Mouse (Mus musculus): Measurements from ENCODE around the gene Ppm1n.
"Not testable (repeated sequence)": the region's sequence is repeated elsewhere in the genome, so short reads cannot be mapped to it uniquely, and the experiment has no call there.

The Ppm1n gene

DNA sequence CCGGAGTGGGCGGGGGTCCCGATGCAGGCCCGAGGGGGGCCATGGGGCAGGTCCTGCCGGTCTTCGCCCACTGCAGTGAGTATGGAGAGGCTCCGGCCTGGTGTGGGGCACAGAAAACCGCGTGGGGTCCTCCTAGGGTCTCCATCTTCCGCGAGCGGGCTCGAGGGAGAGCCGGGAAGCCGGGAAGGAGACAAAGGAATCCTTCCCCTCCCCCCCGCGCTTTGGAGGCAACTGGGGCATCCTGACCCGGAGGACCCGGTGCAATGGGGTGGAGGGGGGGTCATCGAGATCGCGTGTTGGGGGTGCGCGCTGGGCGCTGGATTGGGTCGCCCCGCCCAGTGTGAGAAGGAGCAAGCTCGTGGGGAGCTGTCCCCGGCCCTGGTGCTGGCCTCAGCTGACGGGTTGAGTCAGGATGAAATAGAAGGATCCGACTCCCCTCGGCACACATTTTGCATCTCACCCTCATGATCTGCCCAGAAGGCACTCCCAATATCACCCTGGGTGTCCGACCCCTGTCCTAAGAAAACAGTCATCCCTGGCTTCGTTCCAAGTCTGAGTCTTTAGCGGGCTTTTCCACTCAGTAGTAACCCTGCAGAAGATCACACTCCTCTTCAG lies 3.0 kb upstream of the Ppm1n start:
- DNase-seq (ENCODE audit: low spot score) = no peak

DNA sequence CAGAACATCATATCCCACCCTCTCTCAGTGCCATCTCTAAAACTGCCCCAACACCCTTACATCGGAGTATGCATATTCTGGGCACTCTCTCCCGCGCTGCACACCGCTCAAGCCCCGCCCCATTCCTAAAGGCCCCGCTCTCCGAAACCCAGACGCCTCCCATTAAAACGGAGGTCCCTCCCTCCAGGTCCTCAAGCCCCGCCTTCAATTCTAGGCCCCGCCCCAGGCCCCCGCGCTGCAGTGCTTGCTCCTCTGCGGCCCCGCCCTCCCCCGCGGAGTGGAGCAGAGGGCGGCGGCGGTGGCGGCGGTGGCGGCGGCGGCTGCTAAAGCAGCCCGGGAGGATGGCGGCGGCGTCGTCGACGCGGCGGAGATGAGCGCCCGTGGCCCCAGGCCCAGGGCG lies 2.5 kb upstream of the Ppm1n start, which contains the start of gene Rtn2:
Gene Rtn2, plus strand, starts transcription at position 240 of the 400 bp plus-strand sequence.
- DNase-seq (ENCODE audit: low spot score) = peak; percentile 94

DNA sequence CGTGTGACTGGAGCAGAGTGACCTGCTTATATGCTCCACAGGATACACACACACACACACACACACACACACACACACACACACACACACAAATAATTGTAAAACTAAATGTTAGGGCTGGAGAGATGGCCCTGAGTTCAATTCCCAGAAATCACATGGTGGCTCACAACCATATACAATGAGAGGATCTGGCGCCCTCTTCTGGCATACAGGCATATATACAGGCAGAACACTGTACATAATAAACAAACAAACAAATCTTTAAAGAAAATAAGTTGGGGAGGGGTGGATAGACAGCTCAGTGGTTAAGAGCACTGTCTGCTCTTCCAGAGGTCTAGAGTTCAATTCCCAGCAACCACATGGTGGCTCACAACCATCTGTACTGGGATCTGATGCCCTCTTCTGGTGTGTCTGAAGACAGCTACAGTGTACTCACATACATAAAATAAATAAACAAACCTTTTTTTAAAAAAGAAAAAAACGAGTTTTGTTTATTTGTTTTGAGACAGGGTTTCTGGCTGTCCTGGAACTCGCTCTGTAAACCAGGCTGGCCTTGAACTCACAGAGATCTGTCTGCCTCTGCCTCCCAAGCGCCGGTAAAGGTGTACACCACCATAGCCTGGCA lies 1.9 kb upstream of the Ppm1n start:
- not testable (repeated sequence) for DNase-seq (ENCODE audit: low spot score)

DNA sequence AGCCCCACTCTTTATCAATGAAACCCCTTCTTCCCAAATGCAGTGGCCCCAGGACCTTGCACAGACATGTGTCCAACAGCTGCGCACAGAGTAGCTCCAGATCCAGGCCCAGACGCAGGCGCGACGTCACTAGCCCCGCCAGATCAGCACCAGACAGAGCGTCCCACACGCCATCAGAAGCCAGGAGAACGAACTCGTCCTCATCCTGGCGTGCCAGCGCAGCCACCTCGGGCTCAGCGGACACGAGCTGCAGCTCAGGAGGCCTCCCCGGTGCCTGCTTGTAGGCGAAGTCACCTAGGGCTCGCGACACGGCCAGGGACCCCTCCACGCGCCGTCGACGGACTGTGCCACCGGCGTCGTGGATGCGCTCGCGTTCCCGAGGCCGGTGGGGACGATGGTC lies 812 bp downstream of the Ppm1n start:
- DNase-seq (ENCODE audit: low spot score) = no peak

DNA sequence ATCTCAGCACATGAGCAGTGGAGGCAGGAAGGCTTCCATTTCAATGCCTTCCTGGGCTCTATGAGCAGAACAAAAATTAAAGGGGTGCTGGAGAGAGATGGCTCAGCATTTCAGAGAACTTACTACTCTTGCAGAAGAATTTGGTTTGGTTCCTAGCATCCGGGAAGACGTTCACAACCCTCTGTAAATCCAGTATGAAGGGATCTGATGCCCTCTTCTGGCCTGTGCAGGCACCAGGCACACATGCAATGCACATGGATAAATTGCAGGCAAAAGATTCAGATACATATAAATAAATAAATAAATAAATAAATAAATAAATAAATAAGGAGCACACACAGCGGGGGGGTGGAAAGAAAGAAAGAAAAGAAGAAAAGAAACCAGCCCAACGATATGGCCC lies 3.6 kb downstream of the Ppm1n start:
- DNase-seq (ENCODE audit: low spot score) = no peak

DNA sequence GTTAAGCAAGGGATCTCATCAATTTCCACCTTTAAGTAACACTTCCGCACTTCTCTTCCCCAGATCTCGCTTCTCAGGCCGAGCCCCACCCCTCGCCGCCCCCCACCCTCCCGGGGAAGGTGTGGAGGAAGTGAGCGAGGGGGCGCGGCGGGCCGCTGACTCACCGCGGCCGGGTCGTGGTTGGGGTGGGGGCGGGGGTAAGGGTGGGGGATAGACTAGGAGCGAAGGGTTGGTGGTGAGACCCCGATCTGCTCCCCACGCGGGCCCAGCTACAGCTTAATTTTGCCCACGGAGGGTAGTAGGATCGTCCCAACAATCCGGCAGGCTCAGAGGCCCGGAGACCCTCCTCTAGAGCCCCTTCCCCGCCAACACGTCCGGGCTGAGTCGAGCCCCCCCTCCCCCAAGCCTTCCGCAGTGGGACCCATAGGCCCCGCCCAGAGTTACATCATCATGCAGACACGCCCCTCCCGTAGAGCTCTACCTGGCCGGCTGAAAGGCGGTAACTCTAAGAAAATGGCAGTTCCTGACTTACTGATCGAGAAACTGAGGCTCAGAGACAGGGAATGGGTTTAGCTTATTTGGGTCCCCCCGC lies 7.6 kb downstream of the Ppm1n start:
- peak; percentile 80 for DNase-seq (ENCODE audit: low spot score)

DNA sequence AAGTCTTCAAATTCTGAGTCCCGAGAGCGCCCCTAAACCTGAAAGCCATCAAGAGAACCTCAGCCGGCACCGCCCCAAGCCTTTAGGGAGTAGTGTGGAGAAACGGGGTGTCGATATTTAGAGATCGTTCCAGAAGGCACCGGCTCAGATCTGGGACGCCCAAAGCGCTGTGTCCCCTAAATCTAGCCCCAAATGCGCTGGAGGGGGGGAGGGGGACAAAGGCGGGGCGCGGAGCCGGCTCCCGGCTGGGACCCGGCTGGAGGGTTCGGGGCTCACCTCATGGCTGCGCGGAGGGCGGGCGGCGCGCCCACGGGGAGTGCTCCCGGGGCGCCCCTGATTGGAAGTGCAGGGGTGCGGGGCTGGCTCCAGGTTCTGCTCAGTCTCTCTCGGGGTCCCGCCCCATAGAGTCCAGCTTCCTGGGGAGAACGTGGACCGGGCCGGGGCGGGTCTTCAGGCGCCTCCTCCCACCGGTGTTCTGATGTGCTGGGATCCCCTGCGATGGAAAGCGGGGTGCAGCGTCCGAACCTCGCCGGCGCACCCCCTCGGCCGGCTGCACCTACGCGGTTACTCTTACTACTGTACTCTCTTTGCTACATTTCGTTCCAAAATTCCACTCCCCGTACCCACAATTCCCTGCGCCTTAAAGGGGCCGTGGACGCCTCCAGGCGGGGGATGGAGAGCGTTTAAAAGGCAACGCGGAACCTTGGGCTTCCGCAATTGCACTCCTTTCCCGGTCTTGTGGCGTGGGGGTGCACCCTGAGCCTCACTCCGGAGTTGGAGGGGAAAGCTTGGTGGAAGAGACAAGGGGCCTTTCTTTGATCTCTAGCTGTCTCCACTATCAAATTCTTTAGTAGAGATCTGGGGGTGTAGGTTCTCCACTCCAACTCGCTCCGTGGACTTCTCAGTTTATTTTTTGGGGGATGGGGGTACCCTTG lies 8.4 kb downstream of the Ppm1n start, which contains the start of gene Vasp:
Gene Vasp, minus strand, starts transcription at position 580 of the 935 bp plus-strand sequence.
- DNase-seq (ENCODE audit: low spot score) = peak; percentile 87

DNA sequence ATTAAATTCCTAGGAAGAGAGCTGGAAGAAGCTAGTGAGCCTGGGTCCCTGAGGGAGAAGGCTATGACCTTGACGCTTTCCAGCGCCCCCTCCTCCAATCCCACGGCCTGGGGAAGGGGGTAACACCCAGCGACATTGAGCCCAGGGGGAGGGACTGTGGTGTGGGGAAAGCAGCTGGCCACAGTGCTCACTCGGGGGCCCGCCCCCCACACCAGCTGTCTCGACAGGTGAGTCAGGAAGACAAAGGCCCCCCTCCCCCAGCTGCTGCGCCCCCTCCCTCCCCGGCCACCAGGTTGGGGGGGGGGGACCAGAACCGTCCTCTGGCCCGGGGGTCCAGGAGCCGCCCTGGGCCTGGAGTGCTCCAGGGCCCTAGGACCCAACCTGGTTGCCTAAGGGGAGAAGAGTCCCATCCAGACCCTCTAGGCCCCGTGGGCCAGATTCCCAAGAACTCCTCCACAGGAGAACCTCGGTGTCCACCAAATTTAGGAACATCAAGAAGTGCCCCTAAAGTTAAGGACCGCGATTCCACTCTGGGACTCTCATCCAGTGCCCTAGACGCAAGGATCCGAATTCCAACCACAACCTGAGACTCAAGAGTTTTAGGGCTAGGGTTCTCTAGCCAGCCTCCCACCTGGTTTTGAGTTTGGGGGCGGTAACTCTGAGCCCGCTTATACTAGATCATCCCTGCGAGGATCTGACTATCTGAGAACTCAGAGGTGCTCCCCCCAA lies 9.2 kb downstream of the Ppm1n start:
- DNase-seq (ENCODE audit: low spot score) = no peak

DNA sequence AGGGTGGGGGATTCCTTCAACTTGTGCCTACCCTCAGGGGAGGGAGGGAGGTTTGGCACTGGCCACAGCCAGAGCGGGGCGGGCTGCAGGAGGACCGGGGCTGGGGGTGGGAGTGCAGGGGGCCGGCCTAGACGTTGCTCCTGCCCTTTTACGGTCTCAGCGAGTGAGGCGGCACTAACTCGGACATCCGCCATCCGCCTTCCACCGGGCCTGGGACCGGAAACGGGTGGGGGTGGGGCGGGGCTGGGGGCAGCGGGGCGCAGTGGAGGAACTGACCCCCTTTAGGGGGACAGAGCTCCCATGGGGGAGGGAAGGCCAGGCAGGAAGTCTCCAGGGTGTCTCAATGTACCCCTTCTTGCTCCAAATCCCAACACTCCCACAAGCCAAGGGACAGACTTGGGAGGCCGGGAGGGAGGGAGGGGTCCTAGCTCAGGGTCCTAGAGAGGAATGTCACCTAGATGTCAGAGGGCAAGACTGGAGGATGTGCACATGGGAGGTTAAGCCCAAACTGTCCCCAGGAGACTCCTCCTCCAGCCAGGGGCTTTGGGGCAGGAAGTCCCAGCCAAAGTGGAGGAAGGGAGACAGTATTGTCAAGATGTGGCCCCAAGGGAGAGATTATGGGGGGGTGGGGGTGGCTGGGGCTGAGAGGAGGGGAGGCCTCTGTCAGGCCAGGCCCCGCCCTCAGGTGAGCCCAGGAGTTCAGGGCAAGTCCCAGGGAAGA lies 10.0 kb downstream of the Ppm1n start:
- no peak for DNase-seq (ENCODE audit: low spot score)

DNA sequence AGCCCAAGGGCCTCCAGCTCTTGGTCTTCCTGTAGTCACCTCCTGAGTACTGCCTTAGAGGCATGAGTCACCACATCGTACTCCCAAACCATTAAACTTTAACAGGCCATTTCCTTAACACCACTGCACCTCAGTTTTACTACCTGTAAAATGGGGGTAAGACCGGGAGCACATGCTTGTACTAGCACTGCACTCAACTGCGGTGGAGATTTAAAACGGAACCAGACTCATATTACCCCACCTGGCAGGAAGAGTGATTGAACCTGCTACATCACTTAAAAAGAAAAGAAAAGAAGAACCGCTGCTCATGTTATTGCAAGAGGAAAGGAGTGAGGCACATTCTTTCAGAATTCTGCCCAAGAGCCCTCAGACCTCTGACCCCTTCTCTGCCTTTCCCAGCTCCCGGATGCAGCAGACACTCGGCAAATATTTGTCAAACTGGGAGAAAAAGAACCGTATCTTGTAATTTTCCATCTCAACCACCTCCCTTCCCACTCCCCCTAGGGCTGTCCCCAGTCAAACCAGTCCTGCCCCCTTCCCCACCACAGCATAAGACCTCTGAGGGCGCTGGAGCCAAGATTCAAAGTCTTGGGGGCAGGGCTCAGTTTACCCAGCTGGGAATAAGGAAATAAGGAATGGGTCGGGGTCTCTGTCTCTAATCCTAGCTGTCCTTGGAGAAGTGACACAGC lies 10.7 kb downstream of the Ppm1n start:
- no peak for DNase-seq (ENCODE audit: low spot score)

DNA sequence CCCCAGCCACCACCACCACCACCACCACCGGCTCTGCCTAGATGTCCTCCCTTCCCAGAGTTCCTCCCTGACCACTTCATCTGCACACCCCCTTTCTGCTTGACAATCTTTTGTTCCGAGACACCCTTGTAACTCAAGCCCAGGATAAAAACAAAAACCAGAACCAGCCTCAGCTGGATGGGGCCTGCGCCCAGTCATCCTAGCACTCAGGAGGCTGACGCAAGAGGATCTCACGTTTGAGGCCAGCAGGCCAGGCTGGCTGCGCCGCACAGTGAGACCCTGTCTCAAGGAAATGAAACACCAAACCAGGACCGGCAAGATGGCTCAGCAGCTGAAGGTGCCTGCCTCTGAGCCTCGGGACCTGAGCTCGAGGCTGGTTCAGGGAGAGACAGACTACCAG lies 12.8 kb downstream of the Ppm1n start:
- DNase-seq (ENCODE audit: low spot score) = no peak

DNA sequence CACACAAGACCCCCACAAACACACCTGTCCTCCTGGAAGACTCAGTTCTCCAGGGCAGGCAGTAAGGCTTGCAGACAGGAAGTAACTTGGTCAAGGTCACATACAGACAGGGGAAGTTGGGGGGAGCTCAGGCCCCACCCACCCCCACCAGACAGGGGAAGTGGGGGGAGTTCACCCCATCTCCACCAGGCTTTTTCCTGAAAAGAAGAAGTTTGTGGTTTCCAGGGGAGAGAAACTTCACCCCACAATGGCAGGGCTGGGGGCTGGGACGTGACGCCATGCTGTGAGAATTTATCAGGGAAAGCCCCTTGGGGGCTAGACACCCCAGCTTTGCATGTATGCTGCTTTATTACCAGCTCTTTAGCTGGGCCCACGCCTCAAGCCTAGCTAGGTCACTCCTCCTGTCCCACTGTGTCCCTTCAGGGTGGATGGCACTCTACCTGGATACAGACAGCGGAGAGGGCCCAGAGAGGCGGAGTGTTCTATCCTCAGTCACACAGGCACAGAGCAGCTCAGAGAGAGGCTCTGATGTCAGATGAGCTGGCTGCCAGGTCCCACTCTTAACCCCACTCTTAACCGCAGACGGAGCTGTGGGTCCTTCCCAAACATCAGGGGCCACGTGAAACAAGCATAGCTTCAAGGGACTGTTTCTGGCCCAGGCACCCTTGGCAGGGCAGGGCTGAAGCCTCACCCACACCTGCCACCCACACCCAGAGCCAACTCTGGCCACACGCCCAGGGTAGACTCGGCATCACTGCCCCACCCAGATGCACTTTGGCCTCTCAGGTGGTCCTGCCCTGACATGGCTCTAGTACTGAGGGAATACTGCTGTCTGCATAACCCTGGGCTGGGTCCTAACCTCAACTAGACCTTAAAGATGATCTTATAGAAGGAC lies 13.7 kb downstream of the Ppm1n start:
- DNase-seq (ENCODE audit: low spot score) = no peak

DNA sequence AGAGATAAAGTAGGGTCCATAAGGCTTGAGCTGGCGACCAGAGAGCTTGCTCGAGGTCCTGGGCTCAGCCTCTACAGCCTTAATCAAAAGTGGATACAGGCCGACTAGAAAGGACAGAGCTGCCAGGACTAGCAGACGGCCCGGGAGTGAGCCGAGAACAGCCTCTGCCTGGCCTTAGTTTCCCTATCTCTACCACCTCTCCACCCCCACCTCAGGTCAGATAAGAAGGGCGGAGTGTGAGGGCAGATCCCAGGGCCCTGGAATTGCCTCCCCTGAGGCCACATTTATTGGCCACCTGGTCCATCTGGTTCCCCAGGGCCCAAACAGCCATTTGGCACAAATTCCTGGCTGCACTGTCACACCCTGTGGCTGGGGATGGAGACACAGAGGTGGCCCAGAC lies 14.7 kb downstream of the Ppm1n start:
- peak; percentile 66 for DNase-seq (ENCODE audit: low spot score)

DNA sequence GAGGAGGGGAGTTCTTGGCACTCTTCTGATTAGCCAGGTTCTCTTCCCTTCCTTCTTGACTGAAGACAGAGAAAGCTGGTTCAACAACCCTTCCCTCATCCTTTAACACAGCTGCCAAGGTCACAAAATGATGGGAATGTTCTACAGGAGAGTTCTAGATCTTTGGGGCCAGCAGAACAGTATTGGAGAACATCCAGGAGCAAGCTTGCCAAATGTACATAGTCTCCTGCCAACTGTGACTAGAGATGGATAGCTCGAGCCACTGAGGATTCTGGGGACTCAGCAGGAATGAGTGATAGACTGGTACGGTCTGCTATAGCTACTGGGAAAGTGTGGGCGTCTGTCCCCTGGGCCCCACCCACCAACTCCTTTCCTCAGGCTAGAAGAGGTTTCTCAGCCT lies 21.5 kb downstream of the Ppm1n start:
- no peak for DNase-seq (ENCODE audit: low spot score)

DNA sequence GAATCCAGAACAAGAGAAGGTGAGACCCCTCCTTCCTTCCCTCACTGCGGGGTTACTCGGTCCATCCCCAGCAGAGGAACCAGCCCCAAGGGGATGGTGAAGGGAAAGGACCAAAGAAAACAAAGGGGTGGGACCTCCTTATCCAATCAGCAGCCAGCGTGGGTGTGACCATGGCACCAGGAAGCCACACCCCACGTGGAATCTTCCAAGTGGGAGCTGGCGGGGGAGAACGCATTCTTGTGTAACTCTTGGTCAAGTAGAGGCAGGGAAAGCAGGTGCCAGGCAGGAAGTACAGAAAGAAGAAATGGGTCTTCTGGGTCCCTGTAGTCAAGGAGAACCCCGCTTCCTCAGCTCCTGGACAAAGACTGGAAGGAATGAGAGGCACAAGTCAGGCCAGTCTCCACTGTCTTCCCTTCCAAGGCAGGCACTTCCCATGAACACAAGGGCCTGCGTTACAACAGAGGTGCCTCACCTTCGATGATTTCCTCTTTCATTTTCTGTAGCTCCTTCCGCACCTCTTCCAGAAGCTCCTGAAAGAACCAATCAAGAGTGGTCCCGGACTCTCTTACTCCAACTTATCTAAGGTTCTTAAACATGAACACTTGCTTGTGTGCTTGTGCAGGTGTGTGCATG lies 22.4 kb downstream of the Ppm1n start:
- DNase-seq (ENCODE audit: low spot score) = peak; percentile 92

DNA sequence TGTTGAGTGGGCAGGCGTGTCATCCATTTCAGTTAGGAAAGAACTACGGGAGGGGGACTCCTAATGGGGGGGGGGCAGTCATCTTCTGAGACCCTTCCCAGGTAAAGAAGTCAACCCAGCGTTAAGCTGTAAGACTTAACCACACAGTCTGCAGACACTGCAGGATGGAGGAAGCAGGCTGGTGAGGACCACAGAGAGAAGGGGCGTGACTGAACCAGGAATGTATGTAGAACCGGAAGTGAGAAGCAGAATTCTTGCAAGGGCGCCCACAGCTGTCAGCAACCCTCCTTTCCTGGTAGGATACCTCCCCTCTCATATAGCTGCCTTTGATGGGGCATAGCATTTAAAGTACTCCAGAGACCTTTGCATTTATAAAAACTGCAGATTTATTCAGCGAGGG lies 23.3 kb downstream of the Ppm1n start:
- no peak for DNase-seq (ENCODE audit: low spot score)

DNA sequence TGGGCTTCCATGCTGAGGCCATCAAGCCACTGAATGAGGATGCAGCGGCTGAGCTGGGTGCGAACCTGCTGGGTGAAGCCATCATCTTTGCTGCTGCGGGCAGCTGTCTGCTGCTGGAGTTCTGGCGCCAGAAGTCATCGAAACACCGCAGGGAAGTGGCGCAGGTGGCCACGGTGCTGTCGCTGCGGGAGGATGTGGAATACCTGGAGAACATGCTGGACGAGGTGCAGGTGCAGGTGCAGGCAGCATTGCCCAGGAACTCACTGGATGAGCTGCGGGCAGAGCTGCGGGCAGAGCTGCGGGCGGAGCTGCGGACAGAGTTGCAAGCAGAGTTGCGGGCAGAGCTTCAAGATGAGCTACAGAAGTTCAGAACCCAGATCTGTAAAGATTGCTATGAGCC lies 24.5 kb downstream of the Ppm1n start:
- no peak for DNase-seq (ENCODE audit: low spot score)

DNA sequence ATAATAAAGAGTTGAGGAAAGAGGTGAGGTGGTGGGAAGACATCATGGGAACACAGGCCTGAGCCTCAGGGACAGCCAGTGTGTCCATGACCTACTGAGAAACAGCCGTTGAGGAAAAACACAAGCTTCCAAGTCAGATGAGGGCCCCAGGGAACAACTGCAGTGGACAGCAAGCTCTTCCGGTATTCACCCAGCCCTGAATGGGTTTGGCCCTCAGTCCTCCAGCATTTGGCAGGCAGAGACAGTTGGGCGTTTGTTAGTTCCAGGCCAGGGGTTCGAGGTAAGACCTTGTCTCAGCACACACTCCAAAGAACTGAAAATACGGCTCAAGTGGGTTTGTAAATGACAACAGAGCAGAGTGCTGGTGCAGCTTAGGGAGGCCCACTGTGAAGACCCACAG lies 26.4 kb downstream of the Ppm1n start:
- DNase-seq (ENCODE audit: low spot score) = no peak

DNA sequence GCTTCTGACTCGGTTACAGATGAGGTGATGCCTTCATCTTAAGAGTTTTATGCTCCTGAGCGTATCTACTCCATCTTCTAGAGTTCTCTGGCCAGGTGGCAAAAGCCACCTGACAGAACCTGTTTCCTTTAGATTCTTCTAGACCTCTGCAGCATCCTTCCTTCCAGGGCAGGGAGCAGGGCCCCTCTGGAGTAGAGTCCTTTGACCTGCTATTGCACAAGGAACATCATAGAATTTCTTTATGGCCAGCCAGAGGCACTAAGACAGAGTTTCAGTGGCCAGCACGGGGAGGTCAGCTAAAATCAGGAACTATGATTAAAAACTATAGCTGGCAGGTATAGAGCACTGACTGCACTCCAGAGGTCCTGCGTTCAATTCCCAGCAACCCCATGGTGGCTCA lies 27.8 kb downstream of the Ppm1n start:
- DNase-seq (ENCODE audit: low spot score) = no peak

Measured in c-Kit-positive CD71-positive TER-119-positive erythroid progenitor cells, embryonic 14.5 days (primary cell).